Mouse (Mus musculus): ENCODE results near the gene Gm47289. TPM values are rescaled to one million over a fixed set of nuclear protein-coding genes. Genes with fewer than 3 reads are reported as not detected.
A peak's percentile ranks its signal among the peaks of the same experiment; 100 is the strongest.

The Gm47289 gene
- polyA plus RNA-seq (2014; fragmentation: Nextera tagmentation; extraction: Ambion mirVana) = not detected in 2 replicates

GRCm38 (mm10) chr9:119158861-119159260, at the start of gene Gm47289:
Gm47289 (plus strand) TSS chr9:119159161.
- DNase-seq = no peak

GRCm38 (mm10) chr9:119109685-119110353, 49.1 kb upstream of the Gm47289 start:
- WGBS = 53% methylated on average over 12 of the region's 12 CpGs
- Histone ChIP-seq H3K9ac (replicated peaks; ENCODE audit: low read length) (no peak overlapping the region), H3K27ac (replicated peaks; ENCODE audit: low read depth, low read length) (no peak overlapping the region), H3K4me3 (replicated peaks; ENCODE audit: low read depth, low read length) (no peak overlapping the region), H3K9me3 (ENCODE audit: control insufficient read depth, low read length) (no peaks in the 10 kb centered on the region), H3K36me3 (ENCODE audit: control insufficient read depth, insufficient read depth, low read length) (no peaks in the 10 kb centered on the region), H3K4me1 (ENCODE audit: control insufficient read depth, insufficient read depth, low read length) (no peaks in the 10 kb centered on the region), H3K27me3 (ENCODE audit: control insufficient read depth, insufficient read depth, low read length) (no peaks in the 10 kb centered on the region), H3K4me2 (ENCODE audit: low read length) (no peak overlapping the region)
- DNase-seq (no peak), ATAC-seq (ENCODE audit: low FRiP score, low TSS enrichment) (no peak)

More at GRCm38 (mm10) chr9:119158861-119159260, at the start of gene Gm47289:
- H3K27ac ChIP-seq (replicated peaks; ENCODE audit: low read depth, low read length) = no peak within 1 kb of the TSS
- no peaks in the 10 kb centered on the region for H3K4me1 ChIP-seq (ENCODE audit: control insufficient read depth, insufficient read depth, low read length)
- H3K36me3 ChIP-seq (ENCODE audit: control insufficient read depth, insufficient read depth, low read length) = no peaks in the 10 kb centered on the region
- no peak for ATAC-seq (ENCODE audit: low FRiP score, low TSS enrichment)
- H3K9me3 ChIP-seq (ENCODE audit: control insufficient read depth, low read length) = no peaks in the 10 kb centered on the region
- peaks cover 5% of the 10 kb centered on the region; the same call in 1 of the 2 replicates for H3K27me3 ChIP-seq (ENCODE audit: control insufficient read depth, insufficient read depth, low read length)
- H3K9ac ChIP-seq (replicated peaks; ENCODE audit: low read length) = no peak within 1 kb of the TSS
- 68% methylated on average over 4 of the region's 4 CpGs for WGBS
- H3K4me3 ChIP-seq (replicated peaks; ENCODE audit: low read depth, low read length) = no peak within 1 kb of the TSS
- H3K4me2 ChIP-seq (ENCODE audit: low read length) = no peak within 1 kb of the TSS

- Histone ChIP-seq H3K27ac (replicated peaks; ENCODE audit: low read depth, low read length) (no peak overlapping the region), H3K27me3 (ENCODE audit: control insufficient read depth, insufficient read depth, low read length) (no peaks in the 10 kb centered on the region), H3K4me3 (replicated peaks; ENCODE audit: low read depth, low read length) (no peak overlapping the region), H3K4me1 (ENCODE audit: control insufficient read depth, insufficient read depth, low read length) (no peaks in the 10 kb centered on the region), H3K9me3 (ENCODE audit: control insufficient read depth, low read length) (no peaks in the 10 kb centered on the region), H3K9ac (replicated peaks; ENCODE audit: low read length) (no peak overlapping the region), H3K36me3 (ENCODE audit: control insufficient read depth, insufficient read depth, low read length) (no peaks in the 10 kb centered on the region), H3K4me2 (ENCODE audit: low read length) (no peak overlapping the region)
- ATAC-seq (ENCODE audit: low FRiP score, low TSS enrichment) (no peak), DNase-seq (no peak)
- 68% methylated on average over 3 of the region's 3 CpGs for WGBS
These were observed 48.3 kb upstream of the Gm47289 start for GRCm38 (mm10) chr9:119110640-119111039.

- H3K9ac ChIP-seq (replicated peaks; ENCODE audit: low read length) = no peak overlapping the region
- no peaks in the 10 kb centered on the region for H3K9me3 ChIP-seq (ENCODE audit: control insufficient read depth, low read length)
- no peak overlapping the region for H3K4me3 ChIP-seq (replicated peaks; ENCODE audit: low read depth, low read length)
- no peak for DNase-seq
- H3K27me3 ChIP-seq (ENCODE audit: control insufficient read depth, insufficient read depth, low read length) = no peaks in the 10 kb centered on the region
- no peak overlapping the region for H3K27ac ChIP-seq (replicated peaks; ENCODE audit: low read depth, low read length)
- no peak for ATAC-seq (ENCODE audit: low FRiP score, low TSS enrichment)
- 88% methylated on average over 17 of the region's 17 CpGs for WGBS
- H3K4me1 ChIP-seq (ENCODE audit: control insufficient read depth, insufficient read depth, low read length) = no peaks in the 10 kb centered on the region
- no peaks in the 10 kb centered on the region for H3K36me3 ChIP-seq (ENCODE audit: control insufficient read depth, insufficient read depth, low read length)
- no peak overlapping the region for H3K4me2 ChIP-seq (ENCODE audit: low read length)
These were observed 44.0 kb upstream of the Gm47289 start for GRCm38 (mm10) chr9:119114911-119115310.

- Histone ChIP-seq H3K36me3 (ENCODE audit: control insufficient read depth, insufficient read depth, low read length) (no peaks in the 10 kb centered on the region), H3K4me1 (ENCODE audit: control insufficient read depth, insufficient read depth, low read length) (no peaks in the 10 kb centered on the region), H3K9me3 (ENCODE audit: control insufficient read depth, low read length) (no peaks in the 10 kb centered on the region), H3K9ac (replicated peaks; ENCODE audit: low read length) (no peak overlapping the region), H3K27me3 (ENCODE audit: control insufficient read depth, insufficient read depth, low read length) (no peaks in the 10 kb centered on the region), H3K4me2 (ENCODE audit: low read length) (no peak overlapping the region), H3K27ac (replicated peaks; ENCODE audit: low read depth, low read length) (no peak overlapping the region), H3K4me3 (replicated peaks; ENCODE audit: low read depth, low read length) (no peak overlapping the region)
- no peak for DNase-seq
- no peak for ATAC-seq (ENCODE audit: low FRiP score, low TSS enrichment)
- 87% methylated on average over 19 of the region's 19 CpGs for WGBS
These were observed 39.4 kb upstream of the Gm47289 start for GRCm38 (mm10) chr9:119119409-119120167.

- no peak overlapping the region for H3K27ac ChIP-seq (replicated peaks; ENCODE audit: low read depth, low read length)
- WGBS = 67% methylated on average over 3 of the region's 3 CpGs
- DNase-seq = no peak
- H3K4me1 ChIP-seq (ENCODE audit: control insufficient read depth, insufficient read depth, low read length) = no peaks in the 10 kb centered on the region
- no peak overlapping the region for H3K4me3 ChIP-seq (replicated peaks; ENCODE audit: low read depth, low read length)
- no peaks in the 10 kb centered on the region for H3K36me3 ChIP-seq (ENCODE audit: control insufficient read depth, insufficient read depth, low read length)
- no peak overlapping the region for H3K9ac ChIP-seq (replicated peaks; ENCODE audit: low read length)
- no peaks in the 10 kb centered on the region for H3K27me3 ChIP-seq (ENCODE audit: control insufficient read depth, insufficient read depth, low read length)
- no peaks in the 10 kb centered on the region for H3K9me3 ChIP-seq (ENCODE audit: control insufficient read depth, low read length)
- no peak for ATAC-seq (ENCODE audit: low FRiP score, low TSS enrichment)
- no peak overlapping the region for H3K4me2 ChIP-seq (ENCODE audit: low read length)
These were observed 38.8 kb upstream of the Gm47289 start for GRCm38 (mm10) chr9:119120168-119120560.

GRCm38 (mm10) chr9:119122596-119123369, 36.2 kb upstream of the Gm47289 start:
- H3K27ac ChIP-seq (replicated peaks; ENCODE audit: low read depth, low read length) = no peak overlapping the region
- H3K4me3 ChIP-seq (replicated peaks; ENCODE audit: low read depth, low read length) = no peak overlapping the region
- H3K36me3 ChIP-seq (ENCODE audit: control insufficient read depth, insufficient read depth, low read length) = no peaks in the 10 kb centered on the region
- H3K9ac ChIP-seq (replicated peaks; ENCODE audit: low read length) = no peak overlapping the region
- no peaks in the 10 kb centered on the region for H3K27me3 ChIP-seq (ENCODE audit: control insufficient read depth, insufficient read depth, low read length)
- H3K4me1 ChIP-seq (ENCODE audit: control insufficient read depth, insufficient read depth, low read length) = no peaks in the 10 kb centered on the region
- 88% methylated on average over 18 of the region's 18 CpGs for WGBS
- H3K4me2 ChIP-seq (ENCODE audit: low read length) = no peak overlapping the region
- DNase-seq (no peak), ATAC-seq (ENCODE audit: low FRiP score, low TSS enrichment) (no peak)
- no peaks in the 10 kb centered on the region for H3K9me3 ChIP-seq (ENCODE audit: control insufficient read depth, low read length)

GRCm38 (mm10) chr9:119128436-119129181, 30.4 kb upstream of the Gm47289 start:
- H3K4me3 ChIP-seq (replicated peaks; ENCODE audit: low read depth, low read length) = no peak overlapping the region
- no peak overlapping the region for H3K4me2 ChIP-seq (ENCODE audit: low read length)
- no peak overlapping the region for H3K27ac ChIP-seq (replicated peaks; ENCODE audit: low read depth, low read length)
- H3K36me3 ChIP-seq (ENCODE audit: control insufficient read depth, insufficient read depth, low read length) = no peaks in the 10 kb centered on the region
- H3K27me3 ChIP-seq (ENCODE audit: control insufficient read depth, insufficient read depth, low read length) = no peaks in the 10 kb centered on the region
- no peak overlapping the region for H3K9ac ChIP-seq (replicated peaks; ENCODE audit: low read length)
- DNase-seq (peak; percentile 11), ATAC-seq (ENCODE audit: low FRiP score, low TSS enrichment) (no peak)
- H3K9me3 ChIP-seq (ENCODE audit: control insufficient read depth, low read length) = no peaks in the 10 kb centered on the region
- no peaks in the 10 kb centered on the region for H3K4me1 ChIP-seq (ENCODE audit: control insufficient read depth, insufficient read depth, low read length)
- WGBS = 87% methylated on average over 12 of the region's 12 CpGs
